Mouse (Mus musculus) heart, postnatal 0 days (tissue): ENCODE data around the gene Meis2.

Source experiments
- CTCF ChIP-seq: IDR thresholded peaks from 2 replicates; pipeline ENCODE4 v1.5.1; 2016; ENCODE audit warnings: antibody characterized with exemption, control low read depth, low read depth
- EP300 ChIP-seq: IDR thresholded peaks from 2 replicates; pipeline ENCODE4 v1.6.1; 2016; ENCODE audit warnings: antibody characterized with exemption, low read depth

GRCm38 (mm10) chr2:116067711-116068110, 2.1 kb upstream of the Meis2 start:
- TF ChIP-seq CTCF (no peak), EP300 (no peak)
